In genomic region chr14:54653496-54653895, GRCm38 (mm10) we compare ENCODE assay signal across 8 mouse cellular contexts. TPM values are rescaled to one million over a fixed set of nuclear protein-coding genes. Genes with fewer than 3 reads are reported as not detected.
DNase-seq lines count a peak whose midpoint lies in the region; ATAC-seq and TF ChIP-seq lines count a peak whose summit lies in the region.

No protein-coding gene starts in this region.

- H3K4me3 ChIP-seq in embryonic facial prominence, embryonic 11.5 days (ENCODE audit: low read depth, low read length), result peak overlapping the region; percentile 75
- peak overlapping the region; percentile 77 for H3K4me3 ChIP-seq in limb, embryonic 11.5 days (ENCODE audit: low read depth, low read length)
- peak overlapping the region; percentile 70 for H3K4me3 ChIP-seq in midbrain, embryonic 13.5 days (replicated peaks)
- H3K4me3 ChIP-seq in small intestine, adult 2 months (ENCODE audit: low read depth, low read length), result peak overlapping the region; percentile 74

- DNase-seq in 3T3-L1 (ENCODE audit: low read depth, low spot score), result peak; percentile 86
- peak; percentile 86 for DNase-seq in adrenal gland, postnatal 25 days
- peak; percentile 94 for DNase-seq in embryonic facial prominence, embryonic 11.5 days (ENCODE audit: low spot score)
- DNase-seq in heart, adult 18-20 months, result peak; percentile 89 to 92
- peak; percentile 86 for DNase-seq in kidney, adult 18-20 months
- peak; percentile 95 for DNase-seq in limb, embryonic 11.5 days (ENCODE audit: low spot score)

- H3K9me3 ChIP-seq in embryonic facial prominence, embryonic 11.5 days (replicated peaks; ENCODE audit: control insufficient read depth, low read length), result no peaks in the 10 kb centered on the region
- H3K9me3 ChIP-seq in limb, embryonic 11.5 days (ENCODE audit: control insufficient read depth, low read length), result no peaks in the 10 kb centered on the region
- H3K9me3 ChIP-seq in midbrain, embryonic 13.5 days, result no peaks in the 10 kb centered on the region

- H3K4me1 ChIP-seq in embryonic facial prominence, embryonic 11.5 days (ENCODE audit: control insufficient read depth, insufficient read depth, low read length), result peaks cover 3% of the 10 kb centered on the region
- H3K4me1 ChIP-seq in limb, embryonic 11.5 days (ENCODE audit: control insufficient read depth, insufficient read depth, low read length), result peaks cover 5% of the 10 kb centered on the region
- peaks cover 48% of the 10 kb centered on the region for H3K4me1 ChIP-seq in midbrain, embryonic 13.5 days (replicated peaks)
- H3K4me1 ChIP-seq in small intestine, adult 2 months (ENCODE audit: control insufficient read depth, insufficient read depth, insufficient read length, low read length), result no peaks in the 10 kb centered on the region; the same call in 1 of the 2 replicates

- 0% methylated on average over 12 of the region's 12 CpGs for WGBS in embryonic facial prominence, embryonic 11.5 days
- 2% methylated on average over 12 of the region's 12 CpGs for WGBS in limb, embryonic 11.5 days
- 0% methylated on average over 12 of the region's 12 CpGs for WGBS in midbrain, embryonic 13.5 days
- WGBS in small intestine, adult 2 months, result 3% methylated on average over 12 of the region's 12 CpGs

- peak overlapping the region; percentile 52 for H3K27ac ChIP-seq in embryonic facial prominence, embryonic 11.5 days (replicated peaks; ENCODE audit: low read depth, low read length)
- H3K27ac ChIP-seq in limb, embryonic 11.5 days (replicated peaks; ENCODE audit: low read depth, low read length), result peak overlapping the region; percentile 64; the same call in 1 of the 2 replicates
- H3K27ac ChIP-seq in midbrain, embryonic 13.5 days, result peak overlapping the region; percentile 86
- no peak overlapping the region for H3K27ac ChIP-seq in small intestine, adult 2 months (ENCODE audit: insufficient read depth, low read depth, low read length)

- H3K36me3 ChIP-seq in embryonic facial prominence, embryonic 11.5 days (replicated peaks; ENCODE audit: control insufficient read depth, insufficient read depth, low read depth, low read length), result peaks cover 3% of the 10 kb centered on the region
- H3K36me3 ChIP-seq in limb, embryonic 11.5 days (ENCODE audit: control insufficient read depth, insufficient read depth, low read length), result peaks cover 22% of the 10 kb centered on the region
- peaks cover 61% of the 10 kb centered on the region for H3K36me3 ChIP-seq in midbrain, embryonic 13.5 days
- peaks cover 51% of the 10 kb centered on the region for H3K36me3 ChIP-seq in small intestine, adult 2 months (ENCODE audit: control insufficient read depth, insufficient read depth, low read length)

- TF ChIP-seq CTCF in small intestine, adult 2 months (IDR thresholded peaks at IDR 0.05; ENCODE audit: extremely low read depth, insufficient read length, insufficient replicate concordance, low read depth, low read length), result no peak

- H3K9ac ChIP-seq in embryonic facial prominence, embryonic 11.5 days (replicated peaks; ENCODE audit: low read length), result peak overlapping the region; percentile 89
- H3K9ac ChIP-seq in limb, embryonic 11.5 days (ENCODE audit: low read length), result peak overlapping the region; percentile 89
- peak overlapping the region; percentile 90 for H3K9ac ChIP-seq in midbrain, embryonic 13.5 days (replicated peaks)

- peak overlapping the region; percentile 79 for H3K4me2 ChIP-seq in embryonic facial prominence, embryonic 11.5 days (ENCODE audit: low read depth, low read length)
- peak overlapping the region; percentile 91 for H3K4me2 ChIP-seq in limb, embryonic 11.5 days (ENCODE audit: low read depth, severe bottlenecking)
- peak overlapping the region; percentile 94 for H3K4me2 ChIP-seq in midbrain, embryonic 13.5 days (replicated peaks)

- H3K27me3 ChIP-seq in embryonic facial prominence, embryonic 11.5 days (ENCODE audit: control insufficient read depth, insufficient read depth, low read length), result no peaks in the 10 kb centered on the region
- H3K27me3 ChIP-seq in limb, embryonic 11.5 days (ENCODE audit: control insufficient read depth, insufficient read depth, low read length), result no peaks in the 10 kb centered on the region
- no peaks in the 10 kb centered on the region for H3K27me3 ChIP-seq in midbrain, embryonic 13.5 days
- H3K27me3 ChIP-seq in small intestine, adult 2 months (ENCODE audit: control insufficient read depth, insufficient read depth, low read length), result no peaks in the 10 kb centered on the region

- TF ChIP-seq POLR2A in small intestine, adult 2 months (IDR thresholded peaks at IDR 0.05; ENCODE audit: low read depth, low read length), result no peak

- ATAC-seq in embryonic facial prominence, embryonic 11.5 days (replicated peaks; ENCODE audit: insufficient number of reproducible peaks, low FRiP score, low TSS enrichment, low read depth), result peak; percentile 77
- ATAC-seq in limb, embryonic 11.5 days (ENCODE audit: insufficient number of reproducible peaks, low FRiP score, low TSS enrichment, low read depth), result peak; percentile 80
- peak; percentile 90 for ATAC-seq in midbrain, embryonic 13.5 days

RNA-seq across cellular contexts. Expression of gene Cdh24, which starts 12.3 kb away (rescaled TPM):
- total RNA-seq in adrenal gland, postnatal 25 days (2021), result 1.4 and 1.6 TPM in 2 replicates
- 6.2 and 6.3 TPM in 2 replicates for polyA plus RNA-seq in embryonic facial prominence, embryonic 11.5 days (2014; fragmentation: Nextera tagmentation; extraction: Ambion mirVana)
- under 1 TPM; 0.12 to 0.59 TPM for total RNA-seq in heart, adult 18-20 months (2021)
- polyA plus RNA-seq in limb, embryonic 11.5 days (2014; fragmentation: Nextera tagmentation; extraction: Ambion mirVana), result 8.6 and 10.2 TPM in 2 replicates
- 9.5 and 12.3 TPM in 2 replicates for polyA plus RNA-seq in midbrain, embryonic 13.5 days (2015; fragmentation: Nextera tagmentation; extraction: Ambion mirVana)
- 3.1 and 4.6 TPM in 2 replicates for polyA plus RNA-seq in small intestine, adult 2 months (2012; rRNA removed)

RNA-seq across cellular contexts. Expression of gene Gm17606, which starts 12.7 kb away (rescaled TPM):
- total RNA-seq in adrenal gland, postnatal 25 days (2021), result not detected in 2 replicates
- not detected in 2 replicates for polyA plus RNA-seq in embryonic facial prominence, embryonic 11.5 days (2014; fragmentation: Nextera tagmentation; extraction: Ambion mirVana)
- total RNA-seq in heart, adult 18-20 months (2021), result not detected
- not detected in 2 replicates for polyA plus RNA-seq in limb, embryonic 11.5 days (2014; fragmentation: Nextera tagmentation; extraction: Ambion mirVana)
- polyA plus RNA-seq in midbrain, embryonic 13.5 days (2015; fragmentation: Nextera tagmentation; extraction: Ambion mirVana), result not detected in 2 replicates
- not detected in 2 replicates for polyA plus RNA-seq in small intestine, adult 2 months (2012; rRNA removed)

RNA-seq across cellular contexts. Expression of gene Psmb11, which starts 32.3 kb away (rescaled TPM):
- not detected in 2 replicates for total RNA-seq in adrenal gland, postnatal 25 days (2021)
- not detected in 2 replicates for polyA plus RNA-seq in embryonic facial prominence, embryonic 11.5 days (2014; fragmentation: Nextera tagmentation; extraction: Ambion mirVana)
- total RNA-seq in heart, adult 18-20 months (2021), result not detected
- polyA plus RNA-seq in limb, embryonic 11.5 days (2014; fragmentation: Nextera tagmentation; extraction: Ambion mirVana), result 0.20 TPM in 1 of 2 replicates, not detected in the other
- 0.15 TPM in 1 of 2 replicates, not detected in the other for polyA plus RNA-seq in midbrain, embryonic 13.5 days (2015; fragmentation: Nextera tagmentation; extraction: Ambion mirVana)
- not detected in 2 replicates for polyA plus RNA-seq in small intestine, adult 2 months (2012; rRNA removed)

RNA-seq across cellular contexts. Expression of gene 1700123O20Rik, which starts 32.5 kb away (rescaled TPM):
- 39.3 and 39.9 TPM in 2 replicates for total RNA-seq in adrenal gland, postnatal 25 days (2021)
- polyA plus RNA-seq in embryonic facial prominence, embryonic 11.5 days (2014; fragmentation: Nextera tagmentation; extraction: Ambion mirVana), result 109 and 110 TPM in 2 replicates
- 10 to 100 TPM; 15.4 to 15.5 TPM for total RNA-seq in heart, adult 18-20 months (2021)
- 111 and 114 TPM in 2 replicates for polyA plus RNA-seq in limb, embryonic 11.5 days (2014; fragmentation: Nextera tagmentation; extraction: Ambion mirVana)
- polyA plus RNA-seq in midbrain, embryonic 13.5 days (2015; fragmentation: Nextera tagmentation; extraction: Ambion mirVana), result 75.4 and 76.6 TPM in 2 replicates
- 21.9 and 47.4 TPM in 2 replicates for polyA plus RNA-seq in small intestine, adult 2 months (2012; rRNA removed)

RNA-seq across cellular contexts. Expression of gene Acin1, which starts 33.2 kb away (rescaled TPM):
- total RNA-seq in adrenal gland, postnatal 25 days (2021), result 233 and 235 TPM in 2 replicates
- polyA plus RNA-seq in embryonic facial prominence, embryonic 11.5 days (2014; fragmentation: Nextera tagmentation; extraction: Ambion mirVana), result 122 and 141 TPM in 2 replicates
- 10 to 100 TPM; 64.7 to 81.3 TPM for total RNA-seq in heart, adult 18-20 months (2021)
- 141 and 160 TPM in 2 replicates for polyA plus RNA-seq in limb, embryonic 11.5 days (2014; fragmentation: Nextera tagmentation; extraction: Ambion mirVana)
- polyA plus RNA-seq in midbrain, embryonic 13.5 days (2015; fragmentation: Nextera tagmentation; extraction: Ambion mirVana), result 185 and 187 TPM in 2 replicates
- polyA plus RNA-seq in small intestine, adult 2 months (2012; rRNA removed), result 32.5 and 76.4 TPM in 2 replicates
